Mouse (Mus musculus) lung, postnatal 0 days (tissue): Measurements from ENCODE around the gene Tmem104. TPM values are rescaled to one million over a fixed set of nuclear protein-coding genes. Genes with fewer than 3 reads are reported as not detected.

Experiments used
- ATAC-seq: fragments of 200-750 bp; cut with Nextera tagmentation; 2 replicates; pipeline ENCODE4 v1.8.0; 2017; ENCODE audit warnings: moderate library complexity
- DNase-seq: peaks from one replicate; pipeline ENCODE4 v3.0.0-alpha.2; 2016; ENCODE audit warnings: low spot score
- H3K27ac ChIP-seq: fragments of 300-500 bp; sonication (generic); 2 replicates; pipeline ENCODE4 v1.5.1; 2014; ENCODE audit warnings: antibody characterized with exemption, mild to moderate bottlenecking, low read length, mixed read lengths
- H3K27me3 ChIP-seq: fragments of 300-500 bp; sonication (generic); replicated peaks from 2 replicates; pipeline ENCODE4 v1.6.1; 2014; ENCODE audit warnings: low read length, mixed read lengths; ENCODE audit not compliant: insufficient read depth
- H3K36me3 ChIP-seq: fragments of 300-500 bp; sonication (generic); 2 replicates; pipeline ENCODE4 v1.6.1; 2014; ENCODE audit warnings: low read length, mixed read lengths; ENCODE audit not compliant: insufficient read depth
- H3K4me1 ChIP-seq: fragments of 300-500 bp; sonication (generic); 2 replicates; pipeline ENCODE4 v1.6.1; 2014; ENCODE audit warnings: antibody characterized with exemption, low read depth, low read length, mixed read lengths; ENCODE audit not compliant: insufficient read depth
- H3K4me2 ChIP-seq: fragments of 300-500 bp; sonication (generic); replicated peaks from 2 replicates; pipeline ENCODE4 v1.6.1; 2014; ENCODE audit warnings: low read depth, mild to moderate bottlenecking, low read length, moderate library complexity, mixed read lengths
- H3K4me3 ChIP-seq: fragments of 300-500 bp; sonication (generic); 2 replicates; pipeline ENCODE4 v1.5.1; 2014; ENCODE audit warnings: low read depth, low read length
- H3K9ac ChIP-seq: fragments of 300-500 bp; sonication (generic); replicated peaks from 2 replicates; pipeline ENCODE4 v1.6.1; 2014; ENCODE audit warnings: low read depth, mild to moderate bottlenecking
- H3K9me3 ChIP-seq: fragments of 300-500 bp; sonication (generic); 2 replicates; pipeline ENCODE4 v1.6.1; 2016; ENCODE audit warnings: low read length, mixed read lengths
- CTCF ChIP-seq: IDR thresholded peaks from 2 replicates; pipeline ENCODE4 v1.5.1; 2016; ENCODE audit warnings: antibody characterized with exemption, mild to moderate bottlenecking
- EP300 ChIP-seq: IDR thresholded peaks from 2 replicates; pipeline ENCODE4 v1.6.1; 2016; ENCODE audit warnings: antibody characterized with exemption, mild to moderate bottlenecking, control low read depth
- WGBS: fragments of 180-500 bp; shearing (Covaris S2); extraction: QIAGEN DNeasy Blood & Tissue Kit; methylation state at CpG from one replicate; pipeline ENCODE4 v1.1.7; 2014; 5-methylcytosine and 5-hydroxymethylcytosine counted together
- polyA plus RNA-seq: library from polyadenylated mRNA; unstranded; fragments of >200 nt; fragmentation: Nextera tagmentation; extraction: Ambion mirVana; gene quantifications from 2 replicates; pipeline ENCODE4 v1.2.1, GENCODE M21; 2015

Gene Tmem104
- polyA plus RNA-seq, 1 experiment from 2014 or later = 9.6 TPM

- Histone ChIP-seq H3K4me2 (no peak overlapping the region), H3K4me1 (peaks cover 12% of the 10 kb centered on the region; the same call in 1 of the 2 replicates), H3K27ac (no peak overlapping the region), H3K9ac (no peak overlapping the region), H3K27me3 (no peaks in the 10 kb centered on the region), H3K9me3 (no peaks in the 10 kb centered on the region), H3K4me3 (no peak overlapping the region), H3K36me3 (no peaks in the 10 kb centered on the region)
- TF ChIP-seq CTCF (peak; percentile 90), EP300 (no peak)
- ATAC-seq (no peak), DNase-seq (peak; percentile 78)
- 28% methylated on average over 10 of the region's 10 CpGs for WGBS
Measured at GRCm38 (mm10) chr11:115160883-115161577, 26.3 kb upstream of the Tmem104 start.

GRCm38 (mm10) chr11:115161578-115162204, 25.6 kb upstream of the Tmem104 start:
- ATAC-seq (no peak), DNase-seq (no peak)
- Histone ChIP-seq H3K36me3 (no peaks in the 10 kb centered on the region), H3K9me3 (no peaks in the 10 kb centered on the region), H3K27ac (0 out of 2 replicates have a peak overlapping the region, but pooled peaks have one; percentile 6), H3K27me3 (no peaks in the 10 kb centered on the region), H3K9ac (no peak overlapping the region), H3K4me2 (no peak overlapping the region), H3K4me3 (no peak overlapping the region), H3K4me1 (peaks cover 12% of the 10 kb centered on the region; the same call in 1 of the 2 replicates)
- TF ChIP-seq CTCF = no peak
- no peak for TF ChIP-seq EP300
- WGBS = 46% methylated on average over 9 of the region's 9 CpGs

- no peaks in the 10 kb centered on the region for H3K27me3 ChIP-seq
- ATAC-seq = no peak
- TF ChIP-seq CTCF (no peak), EP300 (no peak)
- H3K9ac ChIP-seq = no peak overlapping the region
- H3K36me3 ChIP-seq = no peaks in the 10 kb centered on the region
- H3K4me2 ChIP-seq = peak overlapping the region; percentile 85
- peaks cover 12% of the 10 kb centered on the region; the same call in 1 of the 2 replicates for H3K4me1 ChIP-seq
- WGBS = 20% methylated on average over 9 of the region's 9 CpGs
- DNase-seq = no peak
- peak overlapping the region; percentile 81 for H3K27ac ChIP-seq
- no peaks in the 10 kb centered on the region for H3K9me3 ChIP-seq
- H3K4me3 ChIP-seq = no peak overlapping the region
Measured at GRCm38 (mm10) chr11:115162205-115162601, 25.1 kb upstream of the Tmem104 start.

GRCm38 (mm10) chr11:115162832-115163480, 24.3 kb upstream of the Tmem104 start, which contains the start of gene Slc9a3r1:
Gene Slc9a3r1, plus strand, starts transcription at chr11:115163341.
- no peaks in the 10 kb centered on the region for H3K27me3 ChIP-seq
- peak within 1 kb of the TSS; percentile 81 for H3K27ac ChIP-seq
- H3K36me3 ChIP-seq = no peaks in the 10 kb centered on the region
- peak within 1 kb of the TSS; percentile 85 for H3K4me2 ChIP-seq
- TF ChIP-seq CTCF = no peak
- no peak for TF ChIP-seq EP300
- ATAC-seq (peak; percentile 96), DNase-seq (peak; percentile 99)
- H3K9ac ChIP-seq = peak within 1 kb of the TSS; percentile 74
- H3K4me3 ChIP-seq = peak within 1 kb of the TSS; percentile 69
- no peaks in the 10 kb centered on the region for H3K9me3 ChIP-seq
- peaks cover 12% of the 10 kb centered on the region; the same call in 1 of the 2 replicates for H3K4me1 ChIP-seq
- WGBS = 2% methylated on average over 47 of the region's 47 CpGs

- peak; percentile 44 for DNase-seq
- Histone ChIP-seq H3K9ac (peak overlapping the region; percentile 74), H3K27me3 (no peaks in the 10 kb centered on the region), H3K9me3 (no peaks in the 10 kb centered on the region), H3K27ac (peak overlapping the region; percentile 81), H3K4me2 (peak overlapping the region; percentile 85), H3K4me3 (peak overlapping the region; percentile 69), H3K4me1 (peaks cover 6% of the 10 kb centered on the region; the same call in 1 of the 2 replicates), H3K36me3 (no peaks in the 10 kb centered on the region)
- peak; percentile 11; the same call in 1 of the 2 replicates for ATAC-seq
- TF ChIP-seq EP300 = no peak
- peak; percentile 48 for TF ChIP-seq CTCF
- 1% methylated on average over 46 of the region's 47 CpGs for WGBS
Measured at GRCm38 (mm10) chr11:115163568-115164150, 23.6 kb upstream of the Tmem104 start.
